Mouse (Mus musculus) bone marrow, adult 2 months (tissue): ENCODE data around the gene Xirp1.

Experiments used
- CTCF ChIP-seq: fragments of 200-500 bp; IDR thresholded peaks from 2 replicates; pipeline ENCODE4 v1.5.1; 2011; ENCODE audit warnings: low read length, control low read depth; ENCODE audit not compliant: control insufficient read depth, insufficient read depth
- POLR2A ChIP-seq: fragments of 200-500 bp; IDR thresholded peaks from 2 replicates; pipeline ENCODE4 v1.6.1; 2011; ENCODE audit warnings: low read depth, mild to moderate bottlenecking, control low read depth, low read length, borderline replicate concordance; ENCODE audit not compliant: control insufficient read depth

- TF ChIP-seq POLR2A: no peak
- no peak for TF ChIP-seq CTCF
These were observed 8.6 kb downstream of the Xirp1 start for GRCm38 (mm10) chr9:120014828-120015227.
